Mouse (Mus musculus) megakaryocyte, embryonic 14.5 days (primary cell): ENCODE measurements around the gene Sufu.

Experiments used
- FLI1 ChIP-seq: IDR thresholded peaks from 2 replicates; pipeline ENCODE4 v1.6.1; 2012; ENCODE audit warnings: low read length, inconsistent platforms, mixed read lengths
- GATA1 ChIP-seq: IDR thresholded peaks from 3 replicates; pipeline ENCODE4 v1.6.1; 2012; ENCODE audit warnings: mixed read lengths, low read length, inconsistent platforms, borderline replicate concordance

- TF ChIP-seq GATA1 (no peak), FLI1 (no peak)
Measured at GRCm38 (mm10) chr19:46398401-46398800, 1.7 kb downstream of the Sufu start.
